Mouse (Mus musculus): ENCODE measurements around the gene Minos1. TPM values are rescaled to one million over a fixed set of nuclear protein-coding genes. Genes with fewer than 3 reads are reported as not detected.

The Minos1 gene
- polyA plus RNA-seq, 1 experiment, result 18.0 TPM

DNA sequence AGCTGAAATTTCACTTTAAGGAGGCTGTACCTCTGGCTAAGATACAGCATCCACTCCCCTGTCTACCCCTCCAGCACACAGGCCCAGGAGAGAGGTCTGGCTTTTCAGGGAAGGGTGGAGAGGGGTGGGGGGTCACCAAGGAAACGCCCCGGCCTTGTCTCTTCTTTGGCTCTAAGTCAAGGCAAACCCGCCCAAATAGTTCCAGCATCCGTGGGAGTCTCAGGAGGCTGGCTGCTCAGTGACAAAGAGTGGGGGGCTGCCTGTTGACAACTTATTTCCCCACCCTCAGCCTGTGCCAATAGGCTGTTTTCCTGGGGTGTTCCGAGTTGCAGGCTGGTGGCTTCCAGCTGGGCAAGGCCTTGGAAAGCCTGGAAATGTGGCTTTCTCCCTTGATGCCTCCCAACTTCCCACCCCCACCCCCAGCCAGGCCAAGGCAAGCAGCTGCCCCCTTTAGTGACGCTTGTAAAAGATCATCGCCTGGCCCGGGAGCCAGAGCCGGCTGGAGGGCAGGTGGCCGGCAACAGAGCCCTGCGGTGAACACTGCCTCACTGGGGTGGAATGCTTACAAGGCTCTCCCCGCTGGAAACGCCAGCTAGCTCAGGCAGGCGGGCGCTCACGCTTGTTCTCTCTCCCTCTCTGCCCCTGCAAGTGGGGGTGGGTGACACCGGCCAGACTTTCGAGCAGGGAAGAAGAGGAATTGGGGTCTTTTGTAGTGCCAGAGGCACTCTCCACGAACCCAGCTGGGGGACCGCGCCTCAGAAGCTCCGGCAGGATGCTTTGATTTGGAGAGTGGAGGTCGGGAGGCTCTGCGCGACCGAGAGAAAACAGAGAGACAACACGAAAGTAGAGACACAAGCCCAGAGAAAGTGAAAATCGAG is 39.2 kb downstream of the Minos1 start:
- Histone ChIP-seq H3K27ac (ENCODE audit: insufficient read depth, low read length) (no peak overlapping the region), H3K4me3 (ENCODE audit: extremely low read depth, insufficient read depth, insufficient read length) (peak overlapping the region; percentile 46; the same call in 1 of the 2 replicates), H3K27me3 (ENCODE audit: control insufficient read depth, insufficient read depth, low read length) (peaks cover 16% of the 10 kb centered on the region), H3K36me3 (ENCODE audit: control insufficient read depth, insufficient read depth, low read length) (no peaks in the 10 kb centered on the region), H3K4me1 (ENCODE audit: control insufficient read depth, insufficient read depth, insufficient read length) (no peaks in the 10 kb centered on the region; the same call in 1 of the 2 replicates)
- DNase-seq (ENCODE audit: low read depth in 1 of 2, low spot score in 2 of 2), result no peak
- 11% methylated on average over 28 of the region's 28 CpGs for WGBS
- no peak for TF ChIP-seq POLR2A (IDR thresholded peaks at IDR 0.05; ENCODE audit: low read depth, low read length)
- no peak for TF ChIP-seq CTCF (IDR thresholded peaks at IDR 0.05; ENCODE audit: extremely low read depth, insufficient read depth, insufficient read length, insufficient replicate concordance)

DNA sequence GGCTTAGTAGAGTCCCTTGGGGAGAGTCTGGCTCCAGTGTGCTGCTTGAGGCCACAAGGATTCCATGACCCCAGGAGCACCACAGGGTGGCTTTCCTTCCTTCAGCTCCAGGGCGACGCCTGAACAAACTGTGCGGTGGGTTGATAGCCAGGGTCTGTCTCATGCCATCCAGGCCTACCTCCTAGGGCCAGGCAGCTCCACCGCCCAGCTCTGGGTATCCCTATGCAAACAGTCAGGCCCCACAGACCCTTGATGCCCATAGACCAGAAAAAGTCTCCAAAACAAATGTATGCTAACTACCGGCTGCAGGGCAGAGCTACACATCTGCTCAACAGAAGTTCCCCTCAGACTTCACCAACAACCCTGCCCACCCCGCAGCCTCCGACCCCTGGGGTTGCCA is 39.8 kb downstream of the Minos1 start:
- Histone ChIP-seq H3K27me3 (ENCODE audit: control insufficient read depth, insufficient read depth, low read length) (peaks cover 16% of the 10 kb centered on the region), H3K4me3 (ENCODE audit: extremely low read depth, insufficient read depth, insufficient read length) (no peak overlapping the region), H3K4me1 (ENCODE audit: control insufficient read depth, insufficient read depth, insufficient read length) (no peaks in the 10 kb centered on the region; the same call in 1 of the 2 replicates), H3K36me3 (ENCODE audit: control insufficient read depth, insufficient read depth, low read length) (no peaks in the 10 kb centered on the region), H3K27ac (ENCODE audit: insufficient read depth, low read length) (no peak overlapping the region)
- TF ChIP-seq POLR2A (IDR thresholded peaks at IDR 0.05; ENCODE audit: low read depth, low read length) (no peak), CTCF (IDR thresholded peaks at IDR 0.05; ENCODE audit: extremely low read depth, insufficient read depth, insufficient read length, insufficient replicate concordance) (no peak)
- WGBS, result 57% methylated on average over 7 of the region's 7 CpGs
- DNase-seq (ENCODE audit: low read depth in 1 of 2, low spot score in 2 of 2), result no peak

DNA sequence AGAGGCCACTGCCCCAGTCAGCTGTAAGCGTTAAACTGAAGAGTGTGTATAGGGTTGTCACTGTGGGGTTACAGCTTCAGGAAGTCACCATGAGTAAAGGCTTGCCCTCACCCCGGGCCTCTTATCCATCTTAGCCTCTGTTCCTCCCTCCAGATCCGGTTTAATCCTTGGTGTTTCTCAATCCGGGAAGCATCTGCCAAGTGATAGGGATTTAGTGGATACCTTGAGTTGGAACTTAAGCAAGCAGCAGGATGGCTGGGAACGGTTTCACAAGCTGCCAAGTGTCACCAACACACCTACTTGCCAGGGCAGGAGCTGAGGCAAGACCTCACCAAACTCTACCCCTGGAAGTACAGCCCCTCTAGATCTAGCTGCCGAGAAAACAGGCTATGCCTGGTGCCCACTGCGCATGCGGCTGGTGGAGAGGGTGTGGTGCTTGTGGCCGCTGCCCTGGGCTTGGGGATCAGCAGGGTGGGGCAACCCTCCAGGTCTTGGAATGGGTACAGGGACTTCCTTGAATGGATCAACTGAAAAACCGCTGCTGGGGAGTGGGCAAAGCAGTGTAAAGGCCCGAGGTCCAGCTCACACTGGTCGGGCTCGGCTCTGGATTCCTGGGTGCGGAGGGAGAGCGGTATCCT is 40.5 kb downstream of the Minos1 start:
- no peak for DNase-seq (ENCODE audit: low read depth in 1 of 2, low spot score in 2 of 2)
- Histone ChIP-seq H3K4me3 (ENCODE audit: extremely low read depth, insufficient read depth, insufficient read length) (no peak overlapping the region), H3K36me3 (ENCODE audit: control insufficient read depth, insufficient read depth, low read length) (no peaks in the 10 kb centered on the region), H3K27ac (ENCODE audit: insufficient read depth, low read length) (no peak overlapping the region), H3K27me3 (ENCODE audit: control insufficient read depth, insufficient read depth, low read length) (peaks cover 16% of the 10 kb centered on the region), H3K4me1 (ENCODE audit: control insufficient read depth, insufficient read depth, insufficient read length) (no peaks in the 10 kb centered on the region; the same call in 1 of the 2 replicates)
- TF ChIP-seq CTCF (IDR thresholded peaks at IDR 0.05; ENCODE audit: extremely low read depth, insufficient read depth, insufficient read length, insufficient replicate concordance) (no peak), POLR2A (IDR thresholded peaks at IDR 0.05; ENCODE audit: low read depth, low read length) (no peak)
- WGBS, result 75% methylated on average over 15 of the region's 15 CpGs

DNA sequence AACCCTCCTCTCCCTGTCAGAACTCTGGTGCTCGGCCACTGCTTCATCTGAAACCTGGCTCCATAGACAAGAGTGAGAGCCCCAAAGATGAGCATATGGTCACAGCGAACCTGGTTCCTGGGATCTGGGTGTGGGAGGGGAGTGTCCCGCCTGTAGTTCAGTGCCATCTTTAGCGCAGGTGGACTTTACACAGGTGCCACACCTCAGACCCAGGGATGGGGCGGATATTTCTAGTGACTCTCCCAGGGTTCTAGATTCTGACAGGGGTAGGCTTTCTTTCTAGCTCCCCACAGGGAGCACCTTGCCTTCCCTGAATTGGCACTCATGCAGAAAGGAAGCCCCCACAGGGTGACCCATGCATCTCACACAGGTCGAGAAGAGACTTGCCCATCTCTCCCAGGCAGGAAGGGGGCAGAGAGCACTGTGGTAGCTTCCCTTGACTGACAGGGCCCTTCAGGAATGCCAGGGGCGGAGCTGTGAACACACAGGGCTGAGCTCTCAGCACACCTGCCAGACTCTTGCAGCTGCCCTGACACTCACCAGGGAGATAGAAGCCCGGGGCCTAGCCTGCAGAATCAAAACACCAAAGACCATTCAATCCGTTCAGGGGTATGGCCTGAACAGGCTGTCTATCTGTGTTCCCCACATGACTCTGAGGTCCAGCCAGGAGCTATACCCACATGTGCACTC is 41.8 kb downstream of the Minos1 start:
- no peak overlapping the region for H3K4me3 ChIP-seq (ENCODE audit: extremely low read depth, insufficient read depth, insufficient read length)
- no peak for DNase-seq (ENCODE audit: low read depth in 1 of 2, low spot score in 2 of 2)
- H3K27ac ChIP-seq (ENCODE audit: insufficient read depth, low read length), result no peak overlapping the region
- 82% methylated on average over 9 of the region's 9 CpGs for WGBS
- no peaks in the 10 kb centered on the region; the same call in 1 of the 2 replicates for H3K4me1 ChIP-seq (ENCODE audit: control insufficient read depth, insufficient read depth, insufficient read length)
- H3K27me3 ChIP-seq (ENCODE audit: control insufficient read depth, insufficient read depth, low read length), result peaks cover 15% of the 10 kb centered on the region
- H3K36me3 ChIP-seq (ENCODE audit: control insufficient read depth, insufficient read depth, low read length), result no peaks in the 10 kb centered on the region
- TF ChIP-seq CTCF (IDR thresholded peaks at IDR 0.05; ENCODE audit: extremely low read depth, insufficient read depth, insufficient read length, insufficient replicate concordance) (no peak), POLR2A (IDR thresholded peaks at IDR 0.05; ENCODE audit: low read depth, low read length) (no peak)

DNA sequence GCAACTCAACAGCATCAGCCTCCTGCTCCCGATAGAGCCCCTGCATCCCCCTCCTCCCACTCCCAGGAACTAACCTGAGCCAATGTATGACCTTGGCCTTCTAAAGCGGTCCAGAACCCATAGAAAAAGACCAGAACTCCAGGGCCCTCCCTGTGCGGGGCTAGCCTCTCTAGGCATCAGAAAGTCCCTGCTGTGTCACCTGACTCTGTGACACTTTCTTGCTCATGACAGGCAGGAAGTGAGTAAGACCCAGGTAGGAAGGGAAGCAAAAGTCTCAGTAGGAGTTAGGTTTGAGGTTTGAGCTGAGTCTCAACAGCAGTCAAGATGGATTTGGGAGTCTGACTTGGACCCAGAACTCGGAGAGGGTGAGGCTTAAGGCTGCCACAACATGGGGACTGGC is 43.9 kb downstream of the Minos1 start:
- no peak overlapping the region for H3K27ac ChIP-seq (ENCODE audit: insufficient read depth, low read length)

DNA sequence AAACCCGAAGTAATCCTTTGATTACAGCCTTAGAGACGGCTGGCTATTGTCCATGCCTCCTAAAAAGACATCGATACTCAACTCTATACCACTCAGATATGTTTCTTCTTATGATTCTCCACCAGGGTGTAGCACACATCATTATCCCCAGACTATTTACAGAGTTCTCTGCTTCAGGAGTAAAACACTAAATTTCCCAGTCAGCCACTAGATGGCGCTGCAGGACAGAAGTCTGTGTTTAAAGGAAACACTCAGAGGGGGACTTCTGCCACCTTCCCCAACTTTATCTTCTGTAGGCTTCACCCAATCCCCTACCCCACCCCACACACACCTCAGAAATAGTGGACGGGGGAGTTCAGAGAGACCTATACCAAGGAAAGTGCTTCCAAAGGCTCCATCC is 44.9 kb downstream of the Minos1 start:
- peak; percentile 76; the same call in 1 of the 2 replicates for TF ChIP-seq CTCF (IDR thresholded peaks at IDR 0.05; ENCODE audit: extremely low read depth, insufficient read depth, insufficient read length, insufficient replicate concordance)
- TF ChIP-seq POLR2A (IDR thresholded peaks at IDR 0.05; ENCODE audit: low read depth, low read length), result no peak
- H3K27me3 ChIP-seq (ENCODE audit: control insufficient read depth, insufficient read depth, low read length), result no peaks in the 10 kb centered on the region
- no peaks in the 10 kb centered on the region for H3K4me1 ChIP-seq (ENCODE audit: control insufficient read depth, insufficient read depth, insufficient read length)
- DNase-seq (ENCODE audit: low read depth in 1 of 2, low spot score in 2 of 2), result peak; percentile 58 to 74
- 18% methylated on average over 5 of the region's 5 CpGs for WGBS
- H3K36me3 ChIP-seq (ENCODE audit: control insufficient read depth, insufficient read depth, low read length), result no peaks in the 10 kb centered on the region
- no peak overlapping the region for H3K4me3 ChIP-seq (ENCODE audit: extremely low read depth, insufficient read depth, insufficient read length)
- no peak overlapping the region for H3K27ac ChIP-seq (ENCODE audit: insufficient read depth, low read length)

More for the DNA sequence above, 43.9 kb downstream of the Minos1 start:
- DNase-seq (ENCODE audit: low read depth in 1 of 2, low spot score in 2 of 2), result peak in 1 of 2 experiments; percentile 25
- Histone ChIP-seq H3K4me3 (ENCODE audit: extremely low read depth, insufficient read depth, insufficient read length) (no peak overlapping the region), H3K36me3 (ENCODE audit: control insufficient read depth, insufficient read depth, low read length) (no peaks in the 10 kb centered on the region), H3K4me1 (ENCODE audit: control insufficient read depth, insufficient read depth, insufficient read length) (no peaks in the 10 kb centered on the region), H3K27me3 (ENCODE audit: control insufficient read depth, insufficient read depth, low read length) (peaks cover 4% of the 10 kb centered on the region)
- 69% methylated on average over 4 of the region's 4 CpGs for WGBS
- TF ChIP-seq POLR2A (IDR thresholded peaks at IDR 0.05; ENCODE audit: low read depth, low read length), result no peak
- no peak for TF ChIP-seq CTCF (IDR thresholded peaks at IDR 0.05; ENCODE audit: extremely low read depth, insufficient read depth, insufficient read length, insufficient replicate concordance)

Data from spleen, adult 2 months (tissue).